Mouse (Mus musculus): ENCODE data around the gene Olfr959.

- TF ChIP-seq FLI1 (IDR thresholded peaks at IDR 0.05; ENCODE audit: low read length) = no peak
- no peak for TF ChIP-seq GATA1 (IDR thresholded peaks at IDR 0.05; ENCODE audit: borderline replicate concordance, low read length)
These were observed 49.3 kb upstream of the Olfr959 start for GRCm38 (mm10) chr9:39624711-39625110.

Data from megakaryocyte, embryonic 14.5 days (primary cell).